Mouse (Mus musculus): Measurements from ENCODE around the gene Htra2.

Htra2 gene

DNA sequence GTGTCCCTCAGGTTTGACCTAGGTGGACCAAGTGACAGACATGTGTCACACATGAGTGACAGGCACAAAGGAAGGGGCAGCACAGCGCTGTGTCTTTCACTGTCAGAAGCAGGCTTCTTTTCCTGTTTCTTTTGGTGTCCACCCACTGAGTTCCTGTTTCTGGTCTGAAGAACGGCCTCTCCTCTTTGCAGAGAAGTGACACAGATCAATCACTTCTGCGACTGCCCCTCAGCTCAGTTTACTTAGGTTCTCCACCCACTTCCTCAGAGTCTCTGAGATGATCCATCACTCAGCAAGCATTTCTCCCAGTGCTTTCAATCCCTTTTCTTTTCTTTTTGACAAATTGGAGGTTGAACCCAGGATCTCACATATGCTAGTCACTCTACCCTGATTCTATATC, 46.4 kb downstream of the Htra2 start:
- in situ Hi-C loops (cut with MboI, MseI), result loop anchor here in 1 of 2 experiments (5.0 to 10.0 kb wide), 2 partner anchors 46 to 154 kb away; partner anchors contain the start of genes Aup1, Dqx1 and Htra2

DNA sequence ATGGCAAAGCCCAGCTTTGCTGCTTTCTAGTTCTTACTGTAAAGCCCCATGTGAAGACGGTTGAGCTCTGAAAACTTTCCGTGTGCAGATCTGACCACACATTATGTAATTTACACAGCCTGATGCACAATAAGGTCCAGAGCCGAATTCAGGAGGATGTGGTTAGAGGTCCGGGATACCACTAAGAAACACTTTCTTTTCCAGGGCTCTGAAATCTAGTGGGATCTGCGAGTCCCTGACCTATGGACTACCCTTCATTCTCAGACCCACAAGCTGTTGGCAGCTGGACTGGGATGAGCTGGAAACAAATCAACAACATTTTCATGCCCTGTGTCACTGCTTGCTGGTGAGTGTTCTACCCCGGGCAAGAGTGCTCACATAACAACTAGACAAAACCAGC, 49.0 kb downstream of the Htra2 start:
- in situ Hi-C loops (cut with MboI, MseI), result loop anchor here in 1 of 2 experiments (5.0 to 10.0 kb wide), 2 partner anchors 49 to 156 kb away; partner anchors contain the start of genes Aup1, Dqx1 and Htra2

DNA sequence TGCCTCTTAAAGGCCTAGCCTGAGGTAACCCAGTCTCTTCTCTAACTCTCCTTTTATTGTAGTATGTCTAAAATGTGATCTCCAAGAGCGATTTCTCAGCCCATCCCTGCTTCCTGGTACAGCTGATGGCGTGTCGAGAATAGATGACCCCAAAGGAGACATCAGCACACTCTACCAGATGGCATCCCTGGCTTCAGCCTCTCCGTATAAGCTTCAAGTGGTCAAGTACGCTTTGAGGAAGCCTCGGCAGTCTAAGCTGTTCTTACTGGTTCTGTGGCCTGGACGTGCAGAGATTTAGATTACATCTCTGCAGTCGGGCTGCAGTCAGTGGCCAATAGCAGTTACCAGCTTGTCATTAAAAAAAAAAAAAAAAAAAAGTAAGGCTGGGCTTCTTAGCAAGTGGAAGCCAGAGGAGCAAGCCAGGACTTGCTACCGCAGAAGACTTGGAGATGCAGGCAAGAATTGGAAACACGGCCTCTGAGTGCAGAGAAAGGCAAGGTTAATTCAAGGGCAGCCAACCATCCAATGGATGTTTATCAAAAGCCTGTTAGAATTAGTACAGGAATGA, 49.5 kb downstream of the Htra2 start:
- in situ Hi-C loops (cut with MboI, MseI), result loop anchor here in 1 of 2 experiments (5.0 to 10.0 kb wide), 2 partner anchors 49 to 157 kb away; partner anchors contain the start of genes Aup1, Dqx1 and Htra2

DNA sequence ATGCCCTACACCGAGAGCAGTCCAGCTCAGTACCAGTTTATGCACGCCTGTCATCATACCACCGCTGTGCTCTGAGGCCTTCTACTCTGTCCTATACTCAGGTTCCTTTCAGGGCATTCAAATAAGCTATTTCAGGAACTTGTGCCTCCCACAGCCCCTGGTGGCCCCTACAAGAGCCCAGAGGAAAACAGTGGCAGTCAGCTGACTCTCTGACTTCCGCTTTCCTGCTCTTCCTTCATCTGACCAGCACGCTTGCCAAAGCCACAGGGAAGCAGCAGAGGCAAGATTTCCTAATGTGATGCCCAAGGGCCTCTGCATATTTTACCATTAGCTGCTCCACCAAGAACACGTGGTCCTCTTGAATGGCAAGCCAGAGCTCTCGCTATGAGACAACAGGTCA, 50.2 kb downstream of the Htra2 start:
- in situ Hi-C loops (cut with MboI, MseI), result loop anchor here (5.0 to 10.0 kb wide), 3 partner anchors 50 to 157 kb away; partner anchors contain the start of genes Aup1 (in 1 of the 2), Dqx1 (in 1 of the 2) and Htra2 (in 1 of the 2)

DNA sequence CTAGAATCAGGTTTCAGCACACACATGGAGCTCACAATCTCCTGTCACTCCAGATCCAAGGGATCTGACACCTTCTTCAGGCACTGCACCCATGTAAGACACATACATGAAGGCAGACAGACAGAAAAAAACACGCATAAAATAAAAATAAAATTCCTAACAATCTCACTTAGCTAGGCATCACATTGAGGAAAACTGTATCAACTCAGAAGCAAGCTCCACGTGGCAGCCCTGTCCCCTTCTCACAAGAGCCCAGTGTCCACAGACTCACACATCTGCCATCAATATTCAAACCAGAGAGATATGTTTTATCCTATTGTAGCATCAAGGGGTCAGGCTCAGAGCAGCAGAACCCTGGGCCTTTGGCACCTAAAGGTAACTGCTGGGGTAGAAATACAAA, 50.8 kb downstream of the Htra2 start:
- in situ Hi-C loops (cut with MboI, MseI), result loop anchor here (5.0 to 10.0 kb wide), 3 partner anchors 50 to 158 kb away; partner anchors contain the start of genes Aup1 (in 1 of the 2), Dqx1 (in 1 of the 2) and Htra2 (in 1 of the 2)

DNA sequence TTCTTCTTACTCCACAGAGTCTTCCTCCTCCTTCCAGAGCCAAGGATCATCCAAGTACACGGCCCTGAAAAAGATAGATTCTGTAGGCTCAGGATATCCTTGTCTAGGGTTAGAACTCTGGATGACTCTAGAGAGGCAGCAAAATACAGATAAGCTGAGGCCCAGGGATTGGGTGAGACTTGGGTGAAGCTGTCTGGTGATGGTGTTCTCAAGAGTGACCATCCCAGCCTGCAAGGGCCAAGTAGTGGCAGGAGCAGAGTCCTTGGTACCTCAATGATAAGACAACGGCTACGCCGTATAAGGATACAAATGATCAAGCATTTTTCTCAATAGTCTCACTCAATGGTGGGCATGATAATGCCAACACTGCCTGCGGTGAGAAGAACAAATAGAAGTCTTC, 51.2 kb downstream of the Htra2 start:
- in situ Hi-C loops (cut with MboI, MseI), result loop anchor here (5.0 to 10.0 kb wide), 3 partner anchors 51 to 158 kb away; partner anchors contain the start of genes Aup1 (in 1 of the 2), Dqx1 (in 1 of the 2) and Htra2 (in 1 of the 2)

DNA sequence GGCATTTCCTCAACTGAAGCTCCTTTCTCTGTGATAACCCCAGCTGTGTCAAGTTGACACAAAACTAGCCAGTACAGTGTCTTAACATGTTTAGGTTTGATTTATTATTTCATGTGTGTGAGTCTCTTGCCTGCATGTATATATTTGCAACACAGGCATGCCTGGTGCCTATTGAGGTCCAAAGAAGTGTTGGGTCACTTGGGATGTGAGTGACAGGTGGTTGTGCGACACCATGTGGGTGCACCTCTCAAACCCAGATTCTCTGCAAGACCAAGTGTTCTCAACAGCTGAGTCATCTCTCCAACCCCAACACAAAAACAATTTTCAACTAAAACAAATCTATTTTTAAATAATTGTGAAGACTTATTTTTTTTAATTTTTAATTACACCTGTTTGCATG, 52.0 kb downstream of the Htra2 start:
- in situ Hi-C loops (cut with MboI, MseI), result loop anchor here (5.0 to 10.0 kb wide), 3 partner anchors 52 to 159 kb away; partner anchors contain the start of genes Aup1 (in 1 of the 2), Dqx1 (in 1 of the 2) and Htra2 (in 1 of the 2)

All from T-helper 17 cell (primary cell).